Mouse (Mus musculus) liver, embryonic 16.5 days (tissue): ENCODE results near the gene Scube2. TPM values are rescaled to one million over a fixed set of nuclear protein-coding genes. Genes with fewer than 3 reads are reported as not detected.

Experiments
- polyA plus RNA-seq: library from polyadenylated mRNA; unstranded; fragments of >200 nt; fragmentation: Nextera tagmentation; extraction: Ambion mirVana; gene quantifications from 2 replicates; pipeline ENCODE4 v1.2.1, GENCODE M21; 2015

The Scube2 gene
- polyA plus RNA-seq, 1 experiment from 2014 or later = 0.12 TPM

Other genes with a start within 250 kb of the Scube2 start
- 23.0 and 29.6 TPM in 2 replicates for gene St5, start 162.1 kb downstream of the Scube2 start, polyA plus RNA-seq
- gene Akip1, start 162.0 kb downstream of the Scube2 start, polyA plus RNA-seq = 28.9 and 29.6 TPM in 2 replicates
- 0.07 TPM in 1 of 2 replicates, not detected in the other for gene BC051019, start 141.8 kb downstream of the Scube2 start, polyA plus RNA-seq
- not detected in 2 replicates for gene Ascl3, start 134.0 kb downstream of the Scube2 start, polyA plus RNA-seq
- gene Tmem9b, start 112.8 kb downstream of the Scube2 start, polyA plus RNA-seq = 27.7 and 28.1 TPM in 2 replicates
- 0.09 and 0.22 TPM in 2 replicates for gene Nrip3, start 83.7 kb downstream of the Scube2 start, polyA plus RNA-seq
- gene Dennd5a, start 94.8 kb upstream of the Scube2 start, polyA plus RNA-seq = 5.9 and 7.0 TPM in 2 replicates
- gene Tmem41b, start 121.2 kb upstream of the Scube2 start, polyA plus RNA-seq = 25.0 and 26.4 TPM in 2 replicates
- gene Ipo7, start 152.6 kb upstream of the Scube2 start, polyA plus RNA-seq = 18.8 and 21.2 TPM in 2 replicates
- 9.4 and 10.3 TPM in 2 replicates for gene Zfp143, start 195.5 kb upstream of the Scube2 start, polyA plus RNA-seq